ENCODE assay signal across 8 mouse cellular contexts in genomic region chr7:34252030-34252429, GRCm38 (mm10). TPM values are rescaled to one million over a fixed set of nuclear protein-coding genes. Genes with fewer than 3 reads are reported as not detected.
DNase-seq lines count a peak whose midpoint lies in the region; ATAC-seq and TF ChIP-seq lines count a peak whose summit lies in the region.
"Had no signal": no experiment of that assay in that cellular context is flagged by ENCODE, and none has a peak within 500 bp of the region (broad histone marks: within the 10 kb centered on the region; RNA-seq: fewer than 3 reads in every experiment).

No protein-coding gene starts in this region.

- H3K27me3 ChIP-seq in intestine, postnatal 0 days (replicated peaks; ENCODE audit: control insufficient read depth, insufficient read depth, low read length), result no peaks in the 10 kb centered on the region
- no peaks in the 10 kb centered on the region for H3K27me3 ChIP-seq in intestine, embryonic 15.5 days (replicated peaks)
- H3K27me3 ChIP-seq in E14TG2a.4 (ENCODE audit: insufficient read depth, low read length), result no peaks in the 10 kb centered on the region
- H3K27me3 ChIP-seq: liver, embryonic 13.5 days had no signal

- H3K4me2 ChIP-seq in intestine, postnatal 0 days (replicated peaks; ENCODE audit: low read depth), result no peak overlapping the region
- H3K4me2 ChIP-seq in intestine, embryonic 15.5 days (replicated peaks), result no peak overlapping the region
- H3K4me2 ChIP-seq: liver, embryonic 13.5 days had no signal

- TF ChIP-seq CTCF in intestine, postnatal 0 days (IDR thresholded peaks at IDR 0.05; ENCODE audit: low read depth), result peak; percentile 73
- peak; percentile 40 for TF ChIP-seq CTCF in E14TG2a.4 (conservative IDR thresholded peaks at IDR 0.05; ENCODE audit: low read length)

- H3K9ac ChIP-seq in intestine, postnatal 0 days (ENCODE audit: low read depth, low read length), result no peak overlapping the region
- no peak overlapping the region for H3K9ac ChIP-seq in intestine, embryonic 15.5 days
- H3K9ac ChIP-seq: liver, embryonic 13.5 days had no signal

- peaks cover 70% of the 10 kb centered on the region for H3K36me3 ChIP-seq in intestine, postnatal 0 days (ENCODE audit: control insufficient read depth, insufficient read depth)
- peaks cover 19% of the 10 kb centered on the region for H3K36me3 ChIP-seq in intestine, embryonic 15.5 days
- peaks cover 86% of the 10 kb centered on the region for H3K36me3 ChIP-seq in E14TG2a.4 (ENCODE audit: insufficient read depth, low read length)

- DNase-seq in CD4-positive helper T cell, adult 2 months (ENCODE audit: low read depth, low spot score), result peak; percentile 54
- DNase-seq in induced T-regulatory cell, adult 2 months (ENCODE audit: low read depth), result peak; percentile 62
- no peak for DNase-seq in spleen, postnatal 4 days (ENCODE audit: low spot score in 2 of 2)
- DNase-seq: liver, embryonic 13.5 days had no signal

- H3K27ac ChIP-seq in intestine, postnatal 0 days (ENCODE audit: low read depth, low read length), result no peak overlapping the region
- H3K27ac ChIP-seq in intestine, embryonic 15.5 days, result no peak overlapping the region
- H3K27ac ChIP-seq: liver, embryonic 13.5 days had no signal

- no peaks in the 10 kb centered on the region for H3K4me1 ChIP-seq in intestine, postnatal 0 days (replicated peaks; ENCODE audit: control insufficient read depth, insufficient read depth, low read length)
- no peaks in the 10 kb centered on the region for H3K4me1 ChIP-seq in intestine, embryonic 15.5 days (replicated peaks)
- H3K4me1 ChIP-seq in E14TG2a.4 (replicated peaks; ENCODE audit: low read depth, low read length), result peaks cover 7% of the 10 kb centered on the region; the same call in 1 of the 2 replicates
- H3K4me1 ChIP-seq: liver, embryonic 13.5 days had no signal

- WGBS in intestine, postnatal 0 days, result 78% methylated on average over 2 of the region's 2 CpGs
- WGBS in intestine, embryonic 15.5 days, result 81% methylated on average over 2 of the region's 2 CpGs

- H3K9me3 ChIP-seq in intestine, postnatal 0 days (ENCODE audit: control insufficient read depth), result no peaks in the 10 kb centered on the region
- H3K9me3 ChIP-seq in intestine, embryonic 15.5 days, result no peaks in the 10 kb centered on the region
- no peaks in the 10 kb centered on the region for H3K9me3 ChIP-seq in E14TG2a.4 (ENCODE audit: low read length)
- H3K9me3 ChIP-seq: liver, embryonic 13.5 days had no signal

- ATAC-seq in intestine, postnatal 0 days, result no peak
- ATAC-seq in intestine, embryonic 15.5 days, result no peak
- no peak for ATAC-seq in megakaryocyte-erythroid progenitor cell, adult 5-6 weeks (replicated peaks; ENCODE audit: low FRiP score, low TSS enrichment, poor library complexity, severe bottlenecking)

- no peak overlapping the region for H3K4me3 ChIP-seq in intestine, postnatal 0 days (ENCODE audit: low read depth, low read length)
- no peak overlapping the region for H3K4me3 ChIP-seq in intestine, embryonic 15.5 days (replicated peaks)
- no peak overlapping the region for H3K4me3 ChIP-seq in E14TG2a.4 (replicated peaks; ENCODE audit: low read length)
- H3K4me3 ChIP-seq: liver, embryonic 13.5 days had no signal

RNA-seq across cellular contexts. Expression of gene Gm6096, which starts 1.2 kb away (rescaled TPM):
- not detected in 2 replicates for polyA plus RNA-seq in intestine, postnatal 0 days (2015; fragmentation: Nextera tagmentation; extraction: Ambion mirVana)
- not detected in 2 replicates for polyA plus RNA-seq in intestine, embryonic 15.5 days (2015; fragmentation: Nextera tagmentation; extraction: Ambion mirVana)
- total RNA-seq in megakaryocyte-erythroid progenitor cell, adult 5-6 weeks (2014; fragmentation: Nextera tagmentation), result not detected in 2 replicates
- total RNA-seq in megakaryocyte-erythroid progenitor cell, adult 5-6 weeks (2017), result not detected in 2 replicates
- polyA plus RNA-seq: liver, embryonic 13.5 days had no signal

RNA-seq across cellular contexts. Expression of gene Gpi1, which starts 21.9 kb away (rescaled TPM):
- 179 and 180 TPM in 2 replicates for polyA plus RNA-seq in intestine, postnatal 0 days (2015; fragmentation: Nextera tagmentation; extraction: Ambion mirVana)
- polyA plus RNA-seq in intestine, embryonic 15.5 days (2015; fragmentation: Nextera tagmentation; extraction: Ambion mirVana), result 421 and 423 TPM in 2 replicates
- 178 and 238 TPM in 2 replicates for total RNA-seq in megakaryocyte-erythroid progenitor cell, adult 5-6 weeks (2014; fragmentation: Nextera tagmentation)
- 139 and 227 TPM in 2 replicates for total RNA-seq in megakaryocyte-erythroid progenitor cell, adult 5-6 weeks (2017)

RNA-seq across cellular contexts. Expression of gene Pdcd2l, which starts 55.6 kb away (rescaled TPM):
- 26.3 and 26.7 TPM in 2 replicates for polyA plus RNA-seq in intestine, postnatal 0 days (2015; fragmentation: Nextera tagmentation; extraction: Ambion mirVana)
- polyA plus RNA-seq in intestine, embryonic 15.5 days (2015; fragmentation: Nextera tagmentation; extraction: Ambion mirVana), result 55.9 TPM in 2 replicates
- total RNA-seq in megakaryocyte-erythroid progenitor cell, adult 5-6 weeks (2014; fragmentation: Nextera tagmentation), result 15.2 and 18.2 TPM in 2 replicates
- 27.4 and 39.7 TPM in 2 replicates for total RNA-seq in megakaryocyte-erythroid progenitor cell, adult 5-6 weeks (2017)

Comparison
In these comparisons a context has a peak if more than half of its experiments do, and no peak if none do; other contexts are left out.
1. DNase-seq: peak in CD4-positive helper T cell, adult 2 months (single experiment) and induced T-regulatory cell, adult 2 months (single experiment); none in spleen, postnatal 4 days (0 of 2).